Mouse (Mus musculus): Measurements from ENCODE around the gene Phactr3.
A peak's percentile ranks its signal among the peaks of the same experiment; 100 is the strongest.

Phactr3 gene

GRCm38 (mm10) chr2:178257117-178257825 is 138.5 kb downstream of the Phactr3 start:
- no peak for DNase-seq (ENCODE audit: low spot score in 2 of 2)

GRCm38 (mm10) chr2:178257986-178258555 is 139.3 kb downstream of the Phactr3 start:
- no peak for DNase-seq (ENCODE audit: low spot score in 2 of 2)

GRCm38 (mm10) chr2:178263055-178263454 is 144.3 kb downstream of the Phactr3 start:
- DNase-seq (ENCODE audit: low spot score in 2 of 2): peak; percentile 45 to 60

- DNase-seq (ENCODE audit: low spot score in 2 of 2): peak; percentile 95 to 97
Observed at GRCm38 (mm10) chr2:178264389-178264788, 145.6 kb downstream of the Phactr3 start.

GRCm38 (mm10) chr2:178265454-178265853 is 146.7 kb downstream of the Phactr3 start:
- peak; percentile 41 to 53 for DNase-seq (ENCODE audit: low spot score in 2 of 2)

GRCm38 (mm10) chr2:178270794-178271193 is 152.0 kb downstream of the Phactr3 start:
- DNase-seq (ENCODE audit: low spot score in 2 of 2): no peak

GRCm38 (mm10) chr2:178272350-178272749 is 153.6 kb downstream of the Phactr3 start:
- no peak for DNase-seq (ENCODE audit: low spot score in 2 of 2)

GRCm38 (mm10) chr2:178274126-178274525 is 155.4 kb downstream of the Phactr3 start:
- DNase-seq (ENCODE audit: low spot score in 2 of 2): no peak

GRCm38 (mm10) chr2:178277206-178277605 is 158.4 kb downstream of the Phactr3 start:
- DNase-seq (ENCODE audit: low spot score in 2 of 2): no peak

GRCm38 (mm10) chr2:178281183-178281582 is 162.4 kb downstream of the Phactr3 start:
- DNase-seq (ENCODE audit: low spot score in 2 of 2): no peak

- DNase-seq (ENCODE audit: low spot score in 2 of 2): peak; percentile 76 to 77
Observed at GRCm38 (mm10) chr2:178287285-178287684, 168.5 kb downstream of the Phactr3 start.

- no peak for DNase-seq (ENCODE audit: low spot score in 2 of 2)
Observed at GRCm38 (mm10) chr2:178288666-178289065, 169.9 kb downstream of the Phactr3 start.

- peak; percentile 72 to 85 for DNase-seq (ENCODE audit: low spot score in 2 of 2)
Observed at GRCm38 (mm10) chr2:178303453-178304187, 184.8 kb downstream of the Phactr3 start.

GRCm38 (mm10) chr2:178304188-178304529 is 185.4 kb downstream of the Phactr3 start:
- no peak for DNase-seq (ENCODE audit: low spot score in 2 of 2)

GRCm38 (mm10) chr2:178304669-178305068 is 185.9 kb downstream of the Phactr3 start:
- no peak for DNase-seq (ENCODE audit: low spot score in 2 of 2)

- no peak for DNase-seq (ENCODE audit: low spot score in 2 of 2)
Observed at GRCm38 (mm10) chr2:178313539-178313938, 194.8 kb downstream of the Phactr3 start.

- DNase-seq (ENCODE audit: low spot score in 2 of 2): no peak
Observed at GRCm38 (mm10) chr2:178316281-178316680, 197.5 kb downstream of the Phactr3 start.

GRCm38 (mm10) chr2:178319766-178320165 is 201.0 kb downstream of the Phactr3 start:
- no peak for DNase-seq (ENCODE audit: low spot score in 2 of 2)

GRCm38 (mm10) chr2:178321271-178321670 is 202.5 kb downstream of the Phactr3 start:
- peak; percentile 73 for DNase-seq (ENCODE audit: low spot score in 2 of 2)

- no peak for DNase-seq (ENCODE audit: low spot score in 2 of 2)
Observed at GRCm38 (mm10) chr2:178324410-178324809, 205.6 kb downstream of the Phactr3 start.

GRCm38 (mm10) chr2:178324818-178325217 is 206.0 kb downstream of the Phactr3 start:
- no peak for DNase-seq (ENCODE audit: low spot score in 2 of 2)

- DNase-seq (ENCODE audit: low spot score in 2 of 2): no peak
Observed at GRCm38 (mm10) chr2:178326067-178326466, 207.3 kb downstream of the Phactr3 start.

All from right cerebral cortex, adult 2 months (tissue).